Mouse (Mus musculus): ENCODE measurements around the gene Foxe3.

- no peak for TF ChIP-seq CTCF (IDR thresholded peaks at IDR 0.05; ENCODE audit: low read depth, low read length)
- TF ChIP-seq EP300 (IDR thresholded peaks at IDR 0.05; ENCODE audit: insufficient read depth, low read depth, low read length) = no peak
Measured at GRCm38 (mm10) chr4:114882232-114882631, 43.6 kb downstream of the Foxe3 start.
